Mouse (Mus musculus) heart, postnatal 0 days (tissue): ENCODE results near the gene Rmdn2.

Experiments
- CTCF ChIP-seq: IDR thresholded peaks from 2 replicates; pipeline ENCODE4 v1.5.1; 2016; ENCODE audit warnings: antibody characterized with exemption, control low read depth, low read depth
- EP300 ChIP-seq: IDR thresholded peaks from 2 replicates; pipeline ENCODE4 v1.6.1; 2016; ENCODE audit warnings: antibody characterized with exemption, low read depth

- TF ChIP-seq CTCF (no peak), EP300 (no peak)
Measured at GRCm38 (mm10) chr17:79600108-79600507, 11.6 kb upstream of the Rmdn2 start.
